Mouse (Mus musculus): Measurements from ENCODE around the gene Plcd3. TPM values are rescaled to one million over a fixed set of nuclear protein-coding genes. Genes with fewer than 3 reads are reported as not detected.

Plcd3 gene
- total and polyA plus RNA-seq, 3 experiments: 13.7 to 22.3 (median 14.0) TPM

- no peak overlapping the region for H3K4me3 ChIP-seq
These were observed 3.0 kb upstream of the Plcd3 start for GRCm38 (mm10) chr11:103104469-103104868.

GRCm38 (mm10) chr11:103103621-103104020 lies 2.2 kb upstream of the Plcd3 start:
- H3K27me3 ChIP-seq (ENCODE audit: control insufficient read depth, insufficient read depth, low read length): no peaks in the 10 kb centered on the region
- H3K4me3 ChIP-seq: peak overlapping the region; percentile 68
- peak overlapping the region; percentile 70 for H3K9ac ChIP-seq (ENCODE audit: low read depth, low read length)
- intact Hi-C loops (cut with DNase I): loop anchor here (1.0 kb wide), 1 partner anchor 56 kb away; no protein-coding TSS in a partner anchor
- TF ChIP-seq CTCF (IDR thresholded peaks at IDR 0.05) (no peak), POLR2A (IDR thresholded peaks at IDR 0.05; ENCODE audit: insufficient read depth, low read depth, low read length) (no peak), EP300 (IDR thresholded peaks at IDR 0.05; ENCODE audit: insufficient read depth, low read depth, low read length) (no peak)
- DNase-seq: peak in 1 of 2 experiments; percentile 31
- H3K79me2 ChIP-seq (replicated peaks; ENCODE audit: control insufficient read depth, insufficient read depth, low read length): no peaks in the 10 kb centered on the region
- H3K27ac ChIP-seq: peak overlapping the region; percentile 88; the same call in 1 of the 2 replicates
- H3K4me1 ChIP-seq (ENCODE audit: control insufficient read depth, insufficient read depth, low read length): peaks cover 9% of the 10 kb centered on the region
- 69% methylated on average over 8 of the region's 8 CpGs for WGBS
- no peaks in the 10 kb centered on the region for H3K36me3 ChIP-seq (ENCODE audit: control insufficient read depth, insufficient read depth, low read length)

More at GRCm38 (mm10) chr11:103104469-103104868, 3.0 kb upstream of the Plcd3 start:
- peak in 1 of 2 experiments; percentile 16 for DNase-seq
- Histone ChIP-seq H3K9ac (ENCODE audit: low read depth, low read length) (no peak overlapping the region), H3K27me3 (ENCODE audit: control insufficient read depth, insufficient read depth, low read length) (no peaks in the 10 kb centered on the region), H3K27ac (no peak overlapping the region), H3K79me2 (replicated peaks; ENCODE audit: control insufficient read depth, insufficient read depth, low read length) (no peaks in the 10 kb centered on the region), H3K36me3 (ENCODE audit: control insufficient read depth, insufficient read depth, low read length) (no peaks in the 10 kb centered on the region), H3K4me1 (ENCODE audit: control insufficient read depth, insufficient read depth, low read length) (peaks cover 7% of the 10 kb centered on the region)
- intact Hi-C loops (cut with DNase I): no loop called here
- TF ChIP-seq EP300 (IDR thresholded peaks at IDR 0.05; ENCODE audit: insufficient read depth, low read depth, low read length): no peak
- no peak for TF ChIP-seq CTCF (IDR thresholded peaks at IDR 0.05)
- TF ChIP-seq POLR2A (IDR thresholded peaks at IDR 0.05; ENCODE audit: insufficient read depth, low read depth, low read length): no peak
- 81% methylated on average over 7 of the region's 7 CpGs for WGBS

GRCm38 (mm10) chr11:103102725-103103349 lies 1.4 kb upstream of the Plcd3 start:
- H3K27me3 ChIP-seq (ENCODE audit: control insufficient read depth, insufficient read depth, low read length): no peaks in the 10 kb centered on the region
- peak; percentile 98 to 100 for DNase-seq
- H3K36me3 ChIP-seq (ENCODE audit: control insufficient read depth, insufficient read depth, low read length): no peaks in the 10 kb centered on the region
- H3K4me3 ChIP-seq: peak overlapping the region; percentile 72
- peak; percentile 81 for TF ChIP-seq POLR2A (IDR thresholded peaks at IDR 0.05; ENCODE audit: insufficient read depth, low read depth, low read length)
- TF ChIP-seq CTCF (IDR thresholded peaks at IDR 0.05): no peak
- peak; percentile 97 for TF ChIP-seq EP300 (IDR thresholded peaks at IDR 0.05; ENCODE audit: insufficient read depth, low read depth, low read length)
- 1% methylated on average over 35 of the region's 35 CpGs for WGBS
- peaks cover 9% of the 10 kb centered on the region for H3K4me1 ChIP-seq (ENCODE audit: control insufficient read depth, insufficient read depth, low read length)
- H3K9ac ChIP-seq (ENCODE audit: low read depth, low read length): peak overlapping the region; percentile 70
- H3K79me2 ChIP-seq (replicated peaks; ENCODE audit: control insufficient read depth, insufficient read depth, low read length): no peaks in the 10 kb centered on the region
- H3K27ac ChIP-seq: peak overlapping the region; percentile 88
- intact Hi-C loops (cut with DNase I): loop anchor here (1.0 kb wide), 1 partner anchor 56 kb away; no protein-coding TSS in a partner anchor

GRCm38 (mm10) chr11:103101866-103102501 lies 526 bp upstream of the Plcd3 start:
- 1% methylated on average over 30 of the region's 30 CpGs for WGBS

GRCm38 (mm10) chr11:103100361-103100760 lies 1.1 kb downstream of the Plcd3 start:
- H3K79me2 ChIP-seq (replicated peaks; ENCODE audit: control insufficient read depth, insufficient read depth, low read length): no peaks in the 10 kb centered on the region
- no peak overlapping the region for H3K9ac ChIP-seq (ENCODE audit: low read depth, low read length)
- peaks cover 19% of the 10 kb centered on the region for H3K4me1 ChIP-seq (ENCODE audit: control insufficient read depth, insufficient read depth, low read length)
- H3K27ac ChIP-seq: no peak overlapping the region; the same call in 1 of the 2 replicates
- H3K36me3 ChIP-seq (ENCODE audit: control insufficient read depth, insufficient read depth, low read length): no peaks in the 10 kb centered on the region
- DNase-seq: peak; percentile 14 to 26
- H3K27me3 ChIP-seq (ENCODE audit: control insufficient read depth, insufficient read depth, low read length): no peaks in the 10 kb centered on the region
- intact Hi-C loops (cut with DNase I): no loop called here
- H3K4me3 ChIP-seq: no peak overlapping the region
- 80% methylated on average over 8 of the region's 8 CpGs for WGBS
- TF ChIP-seq EP300 (IDR thresholded peaks at IDR 0.05; ENCODE audit: insufficient read depth, low read depth, low read length) (no peak), CTCF (IDR thresholded peaks at IDR 0.05) (no peak), POLR2A (IDR thresholded peaks at IDR 0.05; ENCODE audit: insufficient read depth, low read depth, low read length) (no peak)

More at GRCm38 (mm10) chr11:103101866-103102501, 526 bp upstream of the Plcd3 start:
- H3K9ac ChIP-seq (ENCODE audit: low read depth, low read length): peak overlapping the region; percentile 89
- H3K4me3 ChIP-seq: peak overlapping the region; percentile 72
- H3K79me2 ChIP-seq (replicated peaks; ENCODE audit: control insufficient read depth, insufficient read depth, low read length): no peaks in the 10 kb centered on the region
- H3K36me3 ChIP-seq (ENCODE audit: control insufficient read depth, insufficient read depth, low read length): no peaks in the 10 kb centered on the region
- no peaks in the 10 kb centered on the region for H3K27me3 ChIP-seq (ENCODE audit: control insufficient read depth, insufficient read depth, low read length)
- peak overlapping the region; percentile 88 for H3K27ac ChIP-seq
- peak; percentile 86 to 88 for DNase-seq
- peaks cover 17% of the 10 kb centered on the region for H3K4me1 ChIP-seq (ENCODE audit: control insufficient read depth, insufficient read depth, low read length)
- intact Hi-C loops (cut with DNase I): no loop called here
- TF ChIP-seq CTCF (IDR thresholded peaks at IDR 0.05): no peak
- no peak for TF ChIP-seq POLR2A (IDR thresholded peaks at IDR 0.05; ENCODE audit: insufficient read depth, low read depth, low read length)
- 0 out of 2 replicates have a peak, but pooled peaks have one; percentile 51 for TF ChIP-seq EP300 (IDR thresholded peaks at IDR 0.05; ENCODE audit: insufficient read depth, low read depth, low read length)
